Mouse (Mus musculus) myocyte (in vitro differentiated cells): Measurements from ENCODE around the gene Snx8.

ENCODE experiments used
- MAX ChIP-seq: IDR thresholded peaks from one replicate; pipeline ENCODE4 v1.6.1; 2011; ENCODE audit warnings: low read depth, mild to moderate bottlenecking, control low read depth
- POLR2A ChIP-seq: IDR thresholded peaks from one replicate; pipeline ENCODE4 v1.6.1; 2011; ENCODE audit warnings: low read depth, mild to moderate bottlenecking, control low read depth, moderate library complexity; ENCODE audit not compliant: insufficient read length
- POLR2AphosphoS2 ChIP-seq: IDR thresholded peaks from one replicate; pipeline ENCODE4 v1.6.1; 2011; ENCODE audit warnings: low read depth, control low read depth; ENCODE audit not compliant: insufficient read length

- no peak for TF ChIP-seq POLR2A
- TF ChIP-seq MAX, result no peak
- TF ChIP-seq POLR2AphosphoS2, result no peak
Measured at GRCm38 (mm10) chr5:140389647-140390046, 585 bp upstream of the Snx8 start.
